Mouse (Mus musculus) heart, adult 2 months (tissue): Measurements from ENCODE around the gene Washc4.

Experiments
- CTCF ChIP-seq: fragments of 200-600 bp; IDR thresholded peaks from 2 replicates; pipeline ENCODE4 v1.8.1; 2022; ENCODE audit warnings: antibody characterized with exemption, mild to moderate bottlenecking, moderate library complexity
- POLR2A ChIP-seq: fragments of 200-500 bp; IDR thresholded peaks from 2 replicates; pipeline ENCODE4 v1.6.1; 2011; ENCODE audit warnings: mild to moderate bottlenecking, low read depth, low read length, control low read depth; ENCODE audit not compliant: insufficient read depth

DNA sequence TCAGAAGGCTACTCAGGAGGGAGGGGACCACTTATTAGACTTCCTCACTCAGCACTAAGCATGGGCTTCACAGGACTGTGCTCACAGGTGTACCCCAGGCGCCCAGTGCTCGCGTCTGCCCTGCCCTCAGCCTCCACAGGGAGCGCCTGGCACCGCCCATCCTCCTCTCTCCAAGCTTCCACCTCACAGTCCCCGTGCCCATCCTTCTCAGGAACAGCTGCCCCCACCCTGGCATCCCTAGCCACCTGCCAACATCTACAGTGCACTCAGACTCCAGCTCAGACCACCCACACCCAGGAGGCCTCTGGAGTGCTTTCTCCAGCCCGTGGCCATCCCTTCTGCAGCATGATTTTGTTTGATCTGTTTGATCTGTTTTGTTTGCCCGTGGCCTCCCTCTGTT is 80.5 kb downstream of the Washc4 start:
- TF ChIP-seq POLR2A: no peak
- TF ChIP-seq CTCF: no peak
